In the genomic region with DNA sequence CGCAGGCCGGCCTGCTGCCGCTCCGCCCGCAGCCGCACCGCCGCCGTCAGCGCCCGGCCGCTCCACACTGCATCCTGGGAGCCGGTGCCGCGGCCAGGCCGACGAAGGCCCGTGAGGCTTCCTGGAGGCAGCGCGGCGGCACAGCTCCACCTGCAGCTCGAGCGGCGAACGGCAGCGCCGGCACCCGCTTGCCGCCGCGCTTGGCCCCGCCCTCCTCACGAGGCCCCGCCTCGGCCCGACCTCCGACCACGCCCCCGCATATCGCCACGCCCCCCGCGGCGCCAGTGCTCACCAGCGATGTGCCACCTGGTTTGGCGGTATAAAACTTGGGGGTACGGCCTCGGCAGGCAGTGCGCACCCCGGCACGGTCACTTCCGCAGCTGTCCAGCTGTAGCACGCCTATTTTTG, we compare ENCODE assay signal across 8 mouse cellular contexts. TPM values are rescaled to one million over a fixed set of nuclear protein-coding genes. Genes with fewer than 3 reads are reported as not detected.
DNase-seq lines count a peak whose midpoint lies in the region; ATAC-seq and TF ChIP-seq lines count a peak whose summit lies in the region.

TSS of gene Zfp746 (minus strand) at position 123 of the 408 bp plus-strand sequence.

- H3K4me1 ChIP-seq in bone marrow macrophage, adult 2 months (ENCODE audit: control insufficient read depth, insufficient read depth, low read length), result peaks cover 23% of the 10 kb centered on the region
- no peaks in the 10 kb centered on the region for H3K4me1 ChIP-seq in embryonic fibroblast, embryonic 13.5 days (ENCODE audit: control insufficient read depth, insufficient read depth, low read length)
- H3K4me1 ChIP-seq in heart, embryonic 10.5 days, result peaks cover 8% of the 10 kb centered on the region; the same call in 1 of the 2 replicates
- H3K4me1 ChIP-seq in kidney, embryonic 15.5 days, result peaks cover 16% of the 10 kb centered on the region

- H3K27me3 ChIP-seq in heart, embryonic 10.5 days (ENCODE audit: insufficient read depth, poor library complexity, severe bottlenecking), result 0 out of 2 replicates have a peak, but pooled peaks cover 3% of the 10 kb centered on the region
- no peaks in the 10 kb centered on the region for H3K27me3 ChIP-seq in kidney, embryonic 15.5 days

- H3K4me2 ChIP-seq in kidney, embryonic 15.5 days, result peak within 1 kb of the TSS; percentile 77

- H3K9me3 ChIP-seq in heart, embryonic 10.5 days, result no peaks in the 10 kb centered on the region
- H3K9me3 ChIP-seq in kidney, embryonic 15.5 days (replicated peaks), result no peaks in the 10 kb centered on the region

- peak within 1 kb of the TSS; percentile 92 for H3K9ac ChIP-seq in kidney, embryonic 15.5 days

- peak; percentile 93 for ATAC-seq in kidney, embryonic 15.5 days (replicated peaks; ENCODE audit: low FRiP score)
- peak; percentile 74 for ATAC-seq in monocyte, adult 5-6 weeks (replicated peaks; ENCODE audit: insufficient number of reproducible peaks, low FRiP score, low TSS enrichment, poor library complexity, severe bottlenecking)

- peak within 1 kb of the TSS; percentile 58 for H3K27ac ChIP-seq in bone marrow macrophage, adult 2 months (ENCODE audit: insufficient read depth, low read depth, low read length)
- peak within 1 kb of the TSS; percentile 56 for H3K27ac ChIP-seq in embryonic fibroblast, embryonic 13.5 days (ENCODE audit: insufficient read depth, low read length)
- H3K27ac ChIP-seq in heart, embryonic 10.5 days, result peak within 1 kb of the TSS; percentile 98
- H3K27ac ChIP-seq in kidney, embryonic 15.5 days, result peak within 1 kb of the TSS; percentile 90

- DNase-seq in A20 (ENCODE audit: low read depth, low spot score) (peak; percentile 94), liver (peak; percentile 94)
- DNase-seq in heart, embryonic 10.5 days (ENCODE audit: low spot score), result peak; percentile 92
- DNase-seq in spleen, postnatal 4 days (ENCODE audit: low spot score in 2 of 2), result peak; percentile 95 to 99

- WGBS in heart, embryonic 10.5 days, result 2% methylated on average over 53 of the region's 53 CpGs
- under 1% methylated on average over 49 of the region's 53 CpGs for WGBS in kidney, embryonic 15.5 days

- no peak for TF ChIP-seq CTCF in bone marrow macrophage, adult 2 months (IDR thresholded peaks at IDR 0.05; ENCODE audit: low read depth, low read length)
- peak; percentile 61; the same call in 1 of the 2 replicates for TF ChIP-seq CTCF in embryonic fibroblast, embryonic 13.5 days (IDR thresholded peaks at IDR 0.05; ENCODE audit: borderline replicate concordance, insufficient read depth, low read length)

- TF ChIP-seq POLR2A in bone marrow macrophage, adult 2 months (IDR thresholded peaks at IDR 0.05; ENCODE audit: borderline replicate concordance, low read depth, low read length), result no peak
- TF ChIP-seq POLR2A in embryonic fibroblast, embryonic 13.5 days (IDR thresholded peaks at IDR 0.05; ENCODE audit: low read depth, low read length), result peak; percentile 79

- peak within 1 kb of the TSS; percentile 98 for H3K4me3 ChIP-seq in bone marrow macrophage, adult 2 months (ENCODE audit: insufficient read depth, low read length)
- H3K4me3 ChIP-seq in embryonic fibroblast, embryonic 13.5 days (ENCODE audit: insufficient read depth, low read length), result peak within 1 kb of the TSS; percentile 81
- H3K4me3 ChIP-seq in heart, embryonic 10.5 days, result peak within 1 kb of the TSS; percentile 88
- peak within 1 kb of the TSS; percentile 90 for H3K4me3 ChIP-seq in kidney, embryonic 15.5 days (replicated peaks)

- peaks cover 27% of the 10 kb centered on the region for H3K36me3 ChIP-seq in heart, embryonic 10.5 days
- H3K36me3 ChIP-seq in kidney, embryonic 15.5 days, result peaks cover 28% of the 10 kb centered on the region

RNA-seq across cellular contexts. Expression of gene Zfp746, which starts in this region (rescaled TPM):
- 15.3 and 15.8 TPM in 2 replicates for polyA plus RNA-seq in bone marrow macrophage, adult 2 months (2012; ENCODE audit: insufficient read depth, insufficient read length, missing spikeins)
- 19.2 and 21.1 TPM in 2 replicates for polyA plus RNA-seq in embryonic fibroblast, embryonic 13.5 days (2011; ENCODE audit: insufficient read length, low read depth, missing spikeins)
- polyA plus RNA-seq in heart, embryonic 10.5 days (2016; fragmentation: Nextera tagmentation; extraction: Ambion mirVana), result 11.0 and 18.0 TPM in 2 replicates
- polyA plus RNA-seq in kidney, embryonic 15.5 days (2015; fragmentation: Nextera tagmentation; extraction: Ambion mirVana), result 19.1 and 24.0 TPM in 2 replicates
- 28.5 to 37.9 TPM (median 35.7 TPM) in 3 replicates for total RNA-seq in monocyte, adult 5-6 weeks (2017)

Comparison
In these comparisons a context has a peak if more than half of its experiments do, and no peak if none do; other contexts are left out.
1. Peak in every context shown above with its lines: DNase-seq, ATAC-seq, H3K4me3 ChIP-seq and H3K27ac ChIP-seq.